Mouse (Mus musculus) kidney, adult 18-20 months (tissue): ENCODE measurements around the gene Gcg.

Experiments used
- DNase-seq: peaks from one replicate; pipeline ENCODE4 v3.0.0; 2021

Gcg gene

DNA sequence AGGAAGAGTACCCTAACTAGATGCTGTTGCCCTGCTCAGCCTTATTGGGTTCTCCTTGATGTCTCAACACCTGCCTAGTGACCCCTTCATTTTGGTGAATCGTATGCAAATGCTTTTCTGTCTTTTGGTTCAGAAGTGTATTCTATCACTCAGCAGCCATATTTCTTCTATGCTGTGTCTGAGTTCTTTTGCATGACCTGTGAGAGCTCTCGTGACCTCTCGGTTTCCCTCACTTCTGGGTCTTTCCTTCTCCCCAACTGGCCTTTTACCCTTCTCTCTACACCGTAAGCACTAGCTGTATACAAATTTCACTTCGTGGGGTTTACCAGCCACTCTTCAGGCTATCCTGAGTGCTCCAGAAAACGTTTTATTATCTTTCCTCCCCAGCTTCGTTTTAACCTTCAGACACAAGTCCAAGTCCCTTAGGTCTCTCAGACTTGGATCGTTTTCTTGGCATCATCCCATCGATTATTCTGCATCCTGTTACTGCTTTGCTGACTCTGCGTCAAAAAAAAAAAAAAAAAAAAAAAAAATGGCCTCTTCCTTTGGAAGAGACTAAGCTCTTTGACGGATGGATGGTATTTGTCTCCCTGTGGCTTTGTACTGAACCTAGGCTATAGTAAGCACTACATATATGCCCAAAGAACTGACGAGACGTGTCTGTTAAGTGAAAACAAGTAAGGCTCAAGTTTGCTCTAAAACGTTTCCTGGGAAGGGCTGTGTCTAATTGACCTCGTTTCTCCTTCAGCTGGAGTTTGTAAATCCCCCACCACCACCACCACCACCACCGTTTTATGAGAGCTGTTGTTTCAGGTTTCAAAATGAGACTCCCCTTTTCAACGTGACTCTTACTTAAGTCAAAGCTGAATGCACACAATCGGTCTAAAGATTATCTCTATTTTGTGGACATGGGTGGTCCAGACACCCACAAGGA is 23.9 kb downstream of the Gcg start:
- DNase-seq = no peak

DNA sequence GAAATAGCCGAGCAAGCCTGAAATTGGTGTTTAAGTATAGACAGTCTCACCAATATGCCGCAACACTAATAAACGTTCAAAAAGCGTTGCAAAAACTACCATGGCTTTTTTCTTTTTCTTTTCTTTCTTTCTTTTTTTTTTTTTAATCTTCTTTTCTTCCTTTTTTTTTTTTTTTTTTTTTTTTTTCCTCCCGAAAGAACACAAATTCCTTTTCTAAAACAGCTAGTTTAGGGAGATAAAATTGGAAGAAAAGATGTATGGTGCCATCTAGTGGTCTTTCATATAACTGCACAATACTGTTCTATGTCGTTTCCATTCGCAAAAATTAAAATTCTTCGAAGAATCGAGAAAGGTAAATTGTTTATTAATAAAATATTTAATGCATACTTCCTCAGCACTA is 25.4 kb downstream of the Gcg start:
- no peak for DNase-seq

DNA sequence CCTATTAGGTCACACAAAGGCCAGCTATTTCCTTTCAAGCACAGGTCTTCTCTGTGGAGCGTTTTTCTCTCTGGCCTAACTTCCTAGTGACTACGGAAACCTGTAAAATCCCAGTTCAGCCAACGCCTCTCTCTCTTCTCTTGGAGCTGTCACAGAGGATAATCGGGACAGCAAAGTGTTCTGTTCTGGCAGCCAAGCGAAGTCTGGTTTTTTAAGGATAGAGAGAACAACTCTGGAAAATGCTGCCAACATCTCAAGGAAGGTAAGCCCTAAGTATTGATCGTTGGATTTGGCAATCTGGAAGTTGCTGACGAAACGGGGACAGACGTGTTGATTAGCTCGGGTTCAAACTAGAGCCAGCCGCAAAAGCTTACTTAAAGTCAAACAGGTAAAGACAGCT is 28.5 kb downstream of the Gcg start:
- no peak for DNase-seq

DNA sequence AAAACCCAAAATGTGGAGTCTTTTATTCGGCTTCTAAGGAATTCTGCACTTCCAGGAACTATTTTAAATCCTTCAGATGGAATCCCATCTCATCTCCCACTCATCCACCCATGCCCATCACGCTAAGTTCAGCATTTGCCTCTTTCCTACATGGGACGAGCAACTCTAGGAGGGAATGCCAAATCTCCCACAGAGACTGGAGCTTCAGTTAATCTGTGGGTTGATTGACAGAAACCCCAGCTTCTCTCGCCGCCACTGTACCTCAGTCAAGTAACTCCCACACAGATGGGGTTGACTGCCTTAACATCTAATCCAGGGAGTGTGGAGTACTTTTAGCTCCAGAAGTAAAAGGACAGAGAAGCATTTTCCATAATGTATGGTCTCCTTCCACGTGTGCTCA is 29.4 kb downstream of the Gcg start:
- DNase-seq = no peak

DNA sequence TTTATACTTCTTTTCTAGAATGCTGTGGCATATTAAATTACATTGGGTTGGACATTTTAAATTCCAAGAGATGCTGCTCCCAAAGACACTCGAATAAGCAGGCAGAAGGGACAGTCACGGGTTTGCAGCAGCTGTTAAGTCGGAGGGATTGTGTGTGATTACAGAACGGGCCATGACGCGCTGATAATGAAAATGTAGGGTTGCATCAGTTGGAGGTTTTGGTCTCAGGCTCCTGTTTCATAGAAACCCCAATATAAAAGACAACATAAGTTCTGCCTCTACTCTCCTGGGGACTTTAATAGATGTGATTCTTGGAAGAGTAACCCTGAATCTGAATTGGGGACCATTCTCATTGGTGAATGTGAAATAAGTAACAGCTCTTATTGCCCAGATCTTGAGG is 33.1 kb downstream of the Gcg start:
- no peak for DNase-seq

DNA sequence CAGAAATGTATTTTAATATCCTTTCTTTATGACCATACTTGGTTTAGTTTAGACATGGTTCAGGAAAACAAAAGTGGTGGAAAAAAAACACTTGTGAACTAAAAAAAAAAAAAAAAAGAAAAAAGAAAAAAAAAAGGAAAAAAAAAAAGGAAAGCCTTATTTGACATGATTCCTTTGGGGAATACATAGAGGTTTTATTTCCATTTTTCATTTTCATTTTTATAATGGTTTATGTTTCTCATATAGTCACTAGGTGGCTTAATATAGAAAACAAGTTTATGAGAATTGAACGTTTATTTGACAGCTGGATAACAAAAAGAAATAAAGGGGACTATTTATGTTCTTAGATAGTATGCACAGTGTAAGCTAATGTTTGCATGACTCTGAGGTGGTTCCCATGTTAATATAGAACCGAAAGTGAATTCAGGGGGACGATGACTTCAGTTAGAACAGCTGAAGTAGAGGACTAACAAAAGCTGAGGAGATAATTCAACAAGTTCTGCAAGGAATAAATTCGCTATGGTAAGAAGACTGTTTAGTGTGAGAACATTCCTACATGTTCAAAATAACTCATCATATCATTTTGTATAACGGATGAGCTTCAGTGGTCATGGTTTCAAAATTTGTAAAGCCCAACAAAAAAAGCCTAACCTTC is 33.6 kb downstream of the Gcg start:
- DNase-seq = no peak

DNA sequence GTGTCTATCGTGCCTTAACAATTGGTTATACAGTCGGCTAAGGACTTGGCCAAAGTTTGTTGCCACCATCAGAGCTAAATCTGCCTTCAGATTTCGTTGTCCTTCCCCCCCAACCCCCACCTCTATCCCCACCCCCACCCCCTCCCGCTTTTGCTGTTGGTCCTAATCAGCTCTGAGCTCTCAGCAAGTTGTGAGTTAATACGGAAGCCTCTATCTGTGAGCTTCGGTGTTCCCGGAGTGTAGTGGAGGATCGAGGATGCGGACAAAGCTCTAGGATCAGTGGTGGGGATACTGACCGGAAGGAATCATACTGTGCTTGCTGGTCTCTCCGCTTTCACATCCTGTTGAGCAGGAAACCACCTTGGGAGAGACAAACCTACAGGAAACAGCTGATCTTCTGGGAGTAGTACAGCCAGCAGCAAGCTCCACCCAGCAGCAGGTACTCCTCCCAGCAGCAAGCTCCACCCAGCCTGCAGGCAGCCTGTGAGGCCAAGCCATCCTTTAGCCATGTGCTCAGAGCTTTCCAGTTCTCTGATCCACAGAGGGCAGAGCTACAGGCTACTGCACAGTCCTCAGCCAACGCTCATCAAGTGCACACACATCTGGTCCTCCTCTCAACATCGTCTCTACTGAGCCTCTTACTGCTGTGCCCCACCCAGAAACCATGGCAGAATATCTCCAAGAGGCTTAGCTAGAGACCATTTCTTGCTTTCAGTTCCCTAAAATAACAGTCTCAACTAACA is 42.5 kb downstream of the Gcg start:
- DNase-seq = no peak

DNA sequence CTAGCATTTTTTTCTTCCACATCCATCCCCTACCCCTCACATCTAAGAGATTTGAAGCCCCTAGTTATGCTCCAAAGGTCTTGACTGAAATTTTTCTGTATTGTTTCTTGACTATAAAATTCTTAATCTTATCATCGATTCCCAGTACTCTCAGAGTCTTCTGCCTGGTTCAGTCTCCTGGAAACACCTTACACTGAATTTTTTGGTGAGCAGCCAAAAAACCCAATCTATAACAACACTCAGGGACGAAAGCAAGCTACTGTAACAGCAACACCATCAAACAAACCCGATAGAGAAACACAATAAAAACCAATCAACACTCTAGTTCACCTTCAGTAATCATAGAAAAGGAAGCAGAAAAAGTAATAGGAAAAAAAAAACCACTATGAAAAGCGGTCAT is 43.4 kb downstream of the Gcg start:
- DNase-seq = no peak

DNA sequence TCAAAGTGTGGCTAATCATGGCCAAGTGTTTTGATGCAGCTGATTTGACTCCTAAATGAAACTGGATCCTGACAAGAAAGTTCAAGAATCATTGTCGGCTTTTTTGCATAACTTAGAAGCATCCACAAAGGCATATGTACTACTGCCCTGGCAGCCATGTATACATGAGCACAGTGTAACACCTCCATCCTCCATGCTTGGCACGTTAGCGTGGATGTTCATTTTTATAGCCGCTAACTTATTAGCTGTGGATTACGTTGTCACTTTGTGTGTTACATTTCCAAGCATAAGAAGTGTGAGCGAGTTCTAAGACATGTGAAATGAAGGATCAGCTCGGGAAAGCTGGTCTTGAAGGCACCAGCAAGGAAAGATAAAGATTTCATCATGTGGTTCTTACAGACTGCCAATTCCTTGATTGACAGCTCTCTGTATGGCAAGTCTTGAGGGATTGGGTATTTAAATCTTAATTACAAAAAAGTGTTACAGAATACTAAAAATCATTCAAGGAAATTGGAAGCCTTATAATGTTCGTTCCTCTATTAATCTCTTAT is 52.1 kb downstream of the Gcg start:
- no peak for DNase-seq

DNA sequence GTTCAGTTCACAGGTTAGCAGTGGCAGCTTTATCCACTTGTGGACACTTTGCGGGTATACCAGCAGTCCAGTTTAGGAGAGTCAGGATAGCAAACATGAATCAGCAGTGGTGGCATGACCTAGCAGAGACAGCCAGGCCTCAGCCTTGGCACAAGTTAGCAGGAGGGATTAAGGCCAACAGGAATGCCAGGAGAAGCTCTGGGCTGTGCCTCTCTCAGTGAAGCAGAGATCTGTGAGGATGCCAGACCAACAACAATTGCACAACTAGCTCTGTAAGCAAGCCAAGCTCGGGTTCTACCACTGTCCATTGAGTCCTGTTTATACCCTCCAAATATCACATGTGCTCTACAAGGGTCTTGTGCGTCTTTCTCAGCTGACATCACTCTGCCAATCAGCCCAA is 57.5 kb downstream of the Gcg start:
- no peak for DNase-seq
